Mouse (Mus musculus) erythroblast, embryonic 14.5 days (primary cell): ENCODE measurements at regions not wholly inside any gene's neighbourhood (a gene's known extent, or its start where the extent isn't known, plus 50 kb on each side); places are given as distances from the start of the nearest gene placed in this dataset.

ENCODE experiments used
- GATA1 ChIP-seq: IDR thresholded peaks from 2 replicates; pipeline ENCODE4 v1.6.1; 2012; ENCODE audit warnings: low read length, inconsistent platforms, mixed read lengths
- TAL1 ChIP-seq: IDR thresholded peaks from 3 replicates; pipeline ENCODE4 v1.6.1; 2012; ENCODE audit warnings: low read length, inconsistent platforms, mixed read lengths

GRCm38 (mm10) chr6:143631581-143631980 is 464.6 kb downstream of the Etnk1 start:
- TF ChIP-seq GATA1 (no peak), TAL1 (no peak)
